Mouse (Mus musculus) heart, embryonic 12.5 days (tissue): ENCODE data around the gene Edrf1. TPM values are rescaled to one million over a fixed set of nuclear protein-coding genes. Genes with fewer than 3 reads are reported as not detected.

Experiments used
- ATAC-seq: fragments of 200-750 bp; cut with Nextera tagmentation; 2 replicates; pipeline ENCODE4 v1.8.0; 2017; ENCODE audit warnings: moderate TSS enrichment, moderate library complexity; ENCODE audit not compliant: insufficient number of reproducible peaks, low FRiP score
- H3K27ac ChIP-seq: fragments of 300-500 bp; sonication (generic); 2 replicates; pipeline ENCODE4 v1.5.1; 2016; ENCODE audit warnings: mild to moderate bottlenecking, moderate library complexity; ENCODE audit not compliant: poor library complexity, severe bottlenecking
- H3K27me3 ChIP-seq: fragments of 300-500 bp; sonication (generic); replicated peaks from 2 replicates; pipeline ENCODE4 v1.6.1; 2016; ENCODE audit warnings: mild to moderate bottlenecking, moderate library complexity
- H3K36me3 ChIP-seq: fragments of 300-500 bp; sonication (generic); 2 replicates; pipeline ENCODE4 v1.6.1; 2016; ENCODE audit warnings: mild to moderate bottlenecking, moderate library complexity
- H3K4me1 ChIP-seq: fragments of 300-500 bp; sonication (generic); replicated peaks from 2 replicates; pipeline ENCODE4 v1.6.1; 2016; ENCODE audit warnings: mild to moderate bottlenecking
- H3K4me2 ChIP-seq: fragments of 300-500 bp; sonication (generic); 2 replicates; pipeline ENCODE4 v1.6.1; 2016; ENCODE audit warnings: mild to moderate bottlenecking, moderate library complexity
- H3K4me3 ChIP-seq: fragments of 300-500 bp; sonication (generic); 2 replicates; pipeline ENCODE4 v1.5.1; 2016; ENCODE audit warnings: mild to moderate bottlenecking
- H3K9ac ChIP-seq: fragments of 300-500 bp; sonication (generic); 2 replicates; pipeline ENCODE4 v1.6.1; 2016; ENCODE audit warnings: mild to moderate bottlenecking, moderate library complexity
- H3K9me3 ChIP-seq: fragments of 300-500 bp; sonication (generic); replicated peaks from 2 replicates; pipeline ENCODE4 v1.6.1; 2016; ENCODE audit warnings: mild to moderate bottlenecking, moderate library complexity
- WGBS: fragments of 180-500 bp; shearing (Covaris S2); methylation state at CpG from one replicate; pipeline ENCODE4 v1.1.7; 2016; 5-methylcytosine and 5-hydroxymethylcytosine counted together
- polyA plus RNA-seq: library from polyadenylated mRNA; unstranded; fragments of >200 nt; fragmentation: Nextera tagmentation; extraction: Ambion mirVana; gene quantifications from 2 replicates; pipeline ENCODE4 v1.2.1, GENCODE M21; 2016

Gene Edrf1
- polyA plus RNA-seq, 1 experiment from 2014 or later, result 16.3 TPM

DNA sequence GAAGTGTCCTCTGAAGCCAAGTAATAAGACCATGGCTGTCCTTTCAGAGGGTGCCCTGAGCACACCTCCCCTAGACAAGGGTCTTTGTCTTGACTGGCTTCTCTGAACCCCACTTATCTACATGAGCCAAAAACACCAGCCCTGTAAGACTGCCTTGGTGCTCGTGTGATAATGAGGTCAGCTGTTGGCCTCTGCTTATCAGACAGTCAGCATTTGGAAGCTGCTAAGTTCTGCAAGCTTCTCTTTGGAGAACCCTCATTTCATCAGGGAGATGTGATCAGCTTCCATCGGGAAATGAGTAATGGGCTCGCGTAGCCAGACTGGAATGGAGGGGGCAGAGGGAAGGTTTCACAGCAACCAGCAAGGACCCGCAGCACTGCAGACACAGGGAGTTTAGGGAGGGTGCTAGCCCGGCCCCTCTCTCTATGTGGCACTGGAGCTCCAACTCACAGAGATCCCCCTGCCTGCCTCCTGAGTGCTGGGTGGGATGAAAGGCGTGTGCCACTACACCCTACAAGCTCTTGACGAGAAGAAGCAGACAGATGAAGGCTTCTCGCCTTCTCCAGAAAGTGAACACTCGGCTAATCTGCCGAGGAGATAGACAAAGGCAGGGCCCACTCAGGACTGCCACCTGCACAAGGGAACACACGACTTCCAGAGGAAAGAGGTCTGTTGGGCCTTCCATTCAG is 60.8 kb downstream of the Edrf1 start:
- H3K4me3 ChIP-seq, result no peak overlapping the region
- H3K4me1 ChIP-seq, result peaks cover 10% of the 10 kb centered on the region; the same call in 1 of the 2 replicates
- H3K9me3 ChIP-seq, result no peaks in the 10 kb centered on the region
- H3K4me2 ChIP-seq, result peak overlapping the region; percentile 8
- H3K27ac ChIP-seq, result peak overlapping the region; percentile 59
- no peaks in the 10 kb centered on the region for H3K27me3 ChIP-seq
- 45% methylated on average over 12 of the region's 12 CpGs for WGBS
- H3K9ac ChIP-seq, result peak overlapping the region; percentile 36; the same call in 1 of the 2 replicates
- peaks cover 20% of the 10 kb centered on the region for H3K36me3 ChIP-seq
- ATAC-seq, result peak; percentile 88

DNA sequence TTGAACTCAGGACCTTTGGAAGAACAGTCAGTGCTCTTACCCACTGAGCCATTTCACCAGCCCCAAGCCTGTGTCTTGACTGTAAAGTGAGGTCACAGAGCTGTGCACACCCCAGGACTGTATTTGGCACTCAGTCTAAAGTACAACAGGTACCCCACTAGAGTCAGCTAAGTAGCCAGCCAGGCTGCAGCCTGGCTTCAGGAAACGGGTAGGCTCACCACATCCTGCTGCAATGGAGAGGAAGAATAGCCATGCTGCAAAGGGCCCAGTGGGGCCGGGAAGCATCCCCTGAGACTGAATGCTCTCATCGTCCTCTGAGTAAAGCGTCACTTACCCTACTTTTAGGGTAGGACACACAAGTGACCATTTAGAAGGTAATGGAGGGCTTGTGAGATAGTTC is 62.5 kb downstream of the Edrf1 start:
- WGBS, result 72% methylated on average over 4 of the region's 4 CpGs

GRCm38 (mm10) chr7:133701366-133701765 is 64.0 kb downstream of the Edrf1 start:
- Histone ChIP-seq H3K27ac (no peak overlapping the region), H3K36me3 (peaks cover 16% of the 10 kb centered on the region), H3K4me1 (peaks cover 10% of the 10 kb centered on the region; the same call in 1 of the 2 replicates), H3K9ac (no peak overlapping the region), H3K27me3 (no peaks in the 10 kb centered on the region), H3K9me3 (no peaks in the 10 kb centered on the region), H3K4me3 (peak overlapping the region; percentile 17), H3K4me2 (peak overlapping the region; percentile 9)
- WGBS, result 80% methylated on average over 7 of the region's 7 CpGs
- no peak for ATAC-seq

More for the DNA sequence above, 62.5 kb downstream of the Edrf1 start:
- H3K9me3 ChIP-seq, result no peaks in the 10 kb centered on the region
- no peak for ATAC-seq
- H3K4me3 ChIP-seq, result peak overlapping the region; percentile 13
- H3K27me3 ChIP-seq, result no peaks in the 10 kb centered on the region
- H3K27ac ChIP-seq, result no peak overlapping the region
- peaks cover 10% of the 10 kb centered on the region; the same call in 1 of the 2 replicates for H3K4me1 ChIP-seq
- H3K9ac ChIP-seq, result no peak overlapping the region
- peaks cover 20% of the 10 kb centered on the region for H3K36me3 ChIP-seq
- H3K4me2 ChIP-seq, result peak overlapping the region; percentile 9

GRCm38 (mm10) chr7:133702333-133702732 is 65.0 kb downstream of the Edrf1 start:
- Histone ChIP-seq H3K4me3 (peak overlapping the region; percentile 19), H3K4me1 (peaks cover 10% of the 10 kb centered on the region; the same call in 1 of the 2 replicates), H3K4me2 (peak overlapping the region; percentile 19), H3K27me3 (no peaks in the 10 kb centered on the region), H3K9me3 (no peaks in the 10 kb centered on the region), H3K36me3 (peaks cover 9% of the 10 kb centered on the region), H3K27ac (0 out of 2 replicates have a peak overlapping the region, but pooled peaks have one; percentile 39), H3K9ac (0 out of 2 replicates have a peak overlapping the region, but pooled peaks have one; percentile 25)
- WGBS, result 28% methylated on average over 10 of the region's 10 CpGs
- ATAC-seq, result peak; percentile 80

DNA sequence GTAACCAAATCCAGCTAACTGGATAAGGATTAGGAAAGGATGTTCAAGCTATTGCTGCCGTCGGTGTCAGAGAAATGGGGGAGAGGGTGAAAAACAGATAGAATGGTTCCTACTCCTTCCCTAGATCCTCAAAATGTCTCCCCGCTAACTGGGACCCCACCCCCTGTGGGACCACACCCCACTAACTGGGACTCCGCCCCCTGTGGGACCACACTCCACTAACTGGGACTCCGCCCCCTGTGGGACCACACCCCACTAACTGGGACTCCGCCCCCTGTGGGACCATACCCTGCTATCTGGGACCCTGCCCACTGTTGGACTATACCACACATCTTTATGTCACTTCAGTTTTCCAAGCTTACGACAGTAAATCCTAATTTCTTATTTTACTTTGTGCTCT is 66.6 kb downstream of the Edrf1 start:
- no peak for ATAC-seq
- 90% methylated on average over 7 of the region's 7 CpGs for WGBS
- H3K9ac ChIP-seq, result no peak overlapping the region

DNA sequence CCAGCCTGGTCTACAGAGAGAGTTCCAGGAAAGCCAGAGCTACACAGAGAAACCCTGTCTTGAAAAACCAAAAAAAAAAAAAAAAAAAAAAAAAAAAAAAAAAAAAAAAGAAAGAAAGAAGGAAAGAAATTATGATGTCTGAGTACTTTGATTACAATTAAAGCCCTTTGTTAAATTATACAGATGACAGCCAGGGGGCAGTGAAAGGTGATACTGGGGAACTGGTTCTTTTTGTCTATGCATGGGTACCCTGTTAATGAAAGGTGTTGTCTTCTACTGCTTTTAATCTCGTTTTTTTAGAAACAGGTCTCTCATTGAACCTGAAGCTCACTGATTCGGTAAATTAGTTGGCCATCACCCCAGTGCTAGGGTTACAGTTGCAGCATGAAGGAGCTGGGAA is 70.0 kb downstream of the Edrf1 start:
- H3K4me2 ChIP-seq, result no peak overlapping the region
- ATAC-seq, result no peak

More for the DNA sequence above, 66.6 kb downstream of the Edrf1 start:
- Histone ChIP-seq H3K9me3 (peaks cover 4% of the 10 kb centered on the region), H3K36me3 (peaks cover 11% of the 10 kb centered on the region; the same call in 1 of the 2 replicates), H3K4me3 (no peak overlapping the region), H3K4me2 (no peak overlapping the region), H3K27ac (no peak overlapping the region), H3K4me1 (peaks cover 4% of the 10 kb centered on the region; the same call in 1 of the 2 replicates), H3K27me3 (no peaks in the 10 kb centered on the region)

GRCm38 (mm10) chr7:133715387-133715786 is 78.0 kb downstream of the Edrf1 start:
- ATAC-seq, result no peak
- peaks cover 88% of the 10 kb centered on the region for H3K36me3 ChIP-seq
- 0 out of 2 replicates have a peak, but pooled peaks cover 3% of the 10 kb centered on the region for H3K4me1 ChIP-seq
- no peak overlapping the region for H3K4me3 ChIP-seq
- H3K4me2 ChIP-seq, result no peak overlapping the region
- H3K9ac ChIP-seq, result no peak overlapping the region
- no peaks in the 10 kb centered on the region for H3K9me3 ChIP-seq
- H3K27me3 ChIP-seq, result no peaks in the 10 kb centered on the region
- WGBS, result 88% methylated on average over 4 of the region's 4 CpGs
- H3K27ac ChIP-seq, result no peak overlapping the region

More for the DNA sequence above, 70.0 kb downstream of the Edrf1 start:
- H3K4me1 ChIP-seq, result peaks cover 11% of the 10 kb centered on the region
- no peak overlapping the region for H3K9ac ChIP-seq
- peaks cover 4% of the 10 kb centered on the region for H3K9me3 ChIP-seq
- 93% methylated on average over 2 of the region's 2 CpGs for WGBS
- H3K27me3 ChIP-seq, result no peaks in the 10 kb centered on the region
- peaks cover 12% of the 10 kb centered on the region for H3K36me3 ChIP-seq
- H3K4me3 ChIP-seq, result no peak overlapping the region
- H3K27ac ChIP-seq, result no peak overlapping the region

DNA sequence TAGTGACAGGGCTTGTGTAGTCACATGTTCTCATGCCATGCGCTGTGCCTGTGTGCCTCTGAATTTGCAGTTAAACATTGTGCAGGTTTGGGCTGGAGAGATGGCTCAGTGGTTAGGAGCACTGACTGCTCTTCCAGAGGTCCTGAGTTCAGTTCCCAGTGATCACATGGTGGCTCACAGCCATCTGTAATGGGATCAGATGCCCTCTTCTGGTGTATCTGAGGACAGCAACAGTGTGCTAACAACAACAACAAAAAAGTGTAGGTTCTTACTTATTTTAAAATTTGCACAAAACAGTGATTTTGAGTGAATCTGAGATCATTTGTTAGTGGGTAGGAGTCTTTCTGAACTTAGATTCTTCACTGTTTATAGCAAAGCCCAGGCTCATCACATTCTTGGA is 81.2 kb downstream of the Edrf1 start:
- Histone ChIP-seq H3K36me3 (peaks cover 96% of the 10 kb centered on the region), H3K4me1 (0 out of 2 replicates have a peak, but pooled peaks cover 3% of the 10 kb centered on the region), H3K27me3 (no peaks in the 10 kb centered on the region), H3K27ac (no peak overlapping the region), H3K9ac (no peak overlapping the region), H3K4me3 (no peak overlapping the region), H3K4me2 (no peak overlapping the region), H3K9me3 (no peaks in the 10 kb centered on the region)
- 97% methylated on average over 1 of the region's 1 CpGs for WGBS
- no peak for ATAC-seq

DNA sequence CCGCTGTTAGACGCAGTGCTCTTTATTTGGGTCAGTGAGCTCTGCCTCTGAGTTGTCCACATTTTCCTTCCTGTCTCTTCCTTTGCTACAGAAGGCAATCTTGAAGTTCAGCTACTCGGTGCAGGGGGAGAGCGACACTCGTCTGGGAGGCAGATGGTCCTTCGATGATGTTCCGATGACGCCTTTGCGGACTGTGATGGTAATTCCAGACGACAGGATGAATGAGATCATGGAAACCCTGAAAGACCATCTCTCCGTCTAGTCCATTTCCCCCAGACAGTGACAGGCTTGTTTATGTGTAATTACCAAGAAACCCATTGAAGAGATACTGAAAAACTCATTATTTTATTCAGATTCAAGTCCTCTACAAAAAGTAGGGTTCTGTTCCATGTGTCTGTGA is 83.3 kb downstream of the Edrf1 start:
- H3K9ac ChIP-seq, result no peak overlapping the region
- peaks cover 92% of the 10 kb centered on the region for H3K36me3 ChIP-seq
- H3K27ac ChIP-seq, result no peak overlapping the region
- H3K4me1 ChIP-seq, result 0 out of 2 replicates have a peak, but pooled peaks cover 3% of the 10 kb centered on the region
- no peak for ATAC-seq
- H3K9me3 ChIP-seq, result no peaks in the 10 kb centered on the region
- no peak overlapping the region for H3K4me3 ChIP-seq
- 79% methylated on average over 11 of the region's 11 CpGs for WGBS
- H3K4me2 ChIP-seq, result no peak overlapping the region
- H3K27me3 ChIP-seq, result no peaks in the 10 kb centered on the region
